Mouse (Mus musculus): ENCODE results near the gene Esd. TPM values are rescaled to one million over a fixed set of nuclear protein-coding genes. Genes with fewer than 3 reads are reported as not detected.

Gene Esd
- polyA plus RNA-seq (2016; fragmentation: Nextera tagmentation; extraction: Ambion mirVana): 281 and 290 TPM in 2 replicates

DNA sequence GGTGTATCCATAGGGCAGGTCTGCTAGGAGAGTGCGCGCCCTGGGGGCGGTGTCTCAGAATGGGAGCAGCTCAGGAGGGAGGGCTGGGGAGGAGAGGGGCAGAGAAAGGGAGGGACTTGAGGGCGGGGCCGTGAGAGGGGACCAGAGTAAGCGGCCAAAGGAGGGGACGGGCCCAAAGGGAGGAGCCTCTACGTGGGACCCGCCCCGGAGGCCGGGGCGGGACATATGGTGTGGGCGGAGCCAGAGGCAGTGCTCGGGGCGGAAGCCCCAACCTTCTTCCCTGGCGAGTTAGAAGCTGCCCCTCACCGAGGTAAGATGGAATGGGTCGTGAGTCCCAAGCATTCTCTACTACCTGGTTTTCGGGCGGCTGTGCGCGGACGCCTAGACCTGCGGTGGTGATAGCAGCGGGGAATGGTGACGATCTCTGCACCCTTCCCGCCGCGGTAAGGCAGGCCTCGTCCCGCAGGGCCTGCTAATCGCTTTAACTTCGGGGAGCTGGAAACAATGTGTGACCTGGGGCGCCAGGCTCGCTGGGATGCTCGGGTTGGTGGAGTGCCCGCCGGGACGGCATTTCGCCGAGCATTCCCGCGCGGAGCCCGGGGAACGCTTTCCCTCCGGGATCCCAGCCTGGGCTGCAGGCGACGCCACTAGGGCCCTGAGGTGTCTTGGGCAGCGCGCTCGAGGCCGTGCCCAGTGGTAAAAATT is at the start of gene Esd:
Esd (plus strand) TSS at position 219 of the 705 bp plus-strand sequence.
- H3K36me3 ChIP-seq: peaks cover 14% of the 10 kb centered on the region
- peaks cover 8% of the 10 kb centered on the region for H3K4me1 ChIP-seq
- peak within 1 kb of the TSS; percentile 82 for H3K9ac ChIP-seq
- no peaks in the 10 kb centered on the region for H3K9me3 ChIP-seq (replicated peaks)
- peak; percentile 99 for ATAC-seq (ENCODE audit: low FRiP score)
- no peaks in the 10 kb centered on the region for H3K27me3 ChIP-seq
- peak within 1 kb of the TSS; percentile 77 for H3K4me3 ChIP-seq
- WGBS: under 1% methylated on average over 53 of the region's 53 CpGs
- H3K27ac ChIP-seq: peak within 1 kb of the TSS; percentile 72
- peak within 1 kb of the TSS; percentile 60 for H3K4me2 ChIP-seq (replicated peaks)

DNA sequence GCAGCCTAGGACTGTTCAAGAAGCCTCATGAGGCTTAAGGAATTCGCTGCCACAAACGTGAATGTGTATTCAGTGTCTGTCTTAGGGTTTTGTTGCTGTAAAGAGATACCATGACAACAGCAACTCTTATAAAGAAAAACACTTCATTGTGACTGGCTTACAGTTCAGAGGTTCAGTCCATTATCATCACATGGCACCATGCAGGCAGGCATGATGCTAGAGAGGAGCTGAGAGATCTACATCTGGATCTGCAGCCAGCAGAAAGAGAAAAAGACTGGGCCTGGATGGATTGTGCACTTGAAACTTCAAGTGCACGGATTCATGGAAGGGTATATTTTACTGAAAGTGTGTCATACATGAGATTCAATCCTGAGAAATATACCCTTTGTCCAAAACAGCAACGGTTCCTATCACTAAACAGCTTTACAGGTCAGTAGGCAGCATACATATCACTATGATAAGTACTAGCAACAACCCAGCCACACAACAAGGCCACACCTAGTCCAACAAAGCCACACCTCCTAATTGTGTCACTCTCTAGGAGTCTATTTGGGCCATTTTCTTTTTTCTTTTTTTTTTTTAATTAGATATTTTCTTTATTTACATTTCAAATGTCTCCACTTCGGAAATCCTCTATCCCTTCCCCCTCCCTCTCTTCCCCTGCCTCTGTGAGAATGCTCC is 47.7 kb upstream of the Esd start:
- Histone ChIP-seq H3K27ac (no peak overlapping the region), H3K9ac (no peak overlapping the region), H3K4me3 (no peak overlapping the region), H3K27me3 (no peaks in the 10 kb centered on the region), H3K36me3 (no peaks in the 10 kb centered on the region), H3K9me3 (replicated peaks) (no peaks in the 10 kb centered on the region), H3K4me2 (replicated peaks) (no peak overlapping the region), H3K4me1 (no peaks in the 10 kb centered on the region)
- 74% methylated on average over 5 of the region's 5 CpGs for WGBS
- no peak for ATAC-seq (ENCODE audit: low FRiP score)

DNA sequence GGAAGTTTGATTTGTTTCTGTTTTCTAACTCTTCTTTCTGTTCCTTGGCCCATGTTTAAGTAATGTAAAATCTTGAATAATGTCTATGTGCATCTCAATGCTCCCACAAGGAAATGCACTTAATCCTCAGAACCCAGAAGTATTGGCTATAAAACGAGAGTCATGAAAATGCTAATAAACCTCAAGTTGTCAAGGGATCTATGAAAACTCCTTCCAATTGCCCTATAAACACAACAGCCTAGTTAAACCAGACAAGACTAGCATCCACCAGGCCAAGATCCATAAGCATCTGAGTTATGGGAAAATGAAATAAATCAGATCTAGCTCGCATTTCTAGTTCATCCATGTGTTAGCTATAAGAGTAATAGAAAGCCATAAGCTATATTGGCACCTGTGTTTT is 40.1 kb upstream of the Esd start:
- Histone ChIP-seq H3K36me3 (no peaks in the 10 kb centered on the region), H3K4me1 (no peaks in the 10 kb centered on the region), H3K4me2 (replicated peaks) (no peak overlapping the region), H3K27me3 (no peaks in the 10 kb centered on the region), H3K27ac (no peak overlapping the region), H3K9ac (no peak overlapping the region), H3K4me3 (no peak overlapping the region), H3K9me3 (replicated peaks) (no peaks in the 10 kb centered on the region)
- WGBS: 95% methylated on average over 2 of the region's 2 CpGs
- no peak for ATAC-seq (ENCODE audit: low FRiP score)

DNA sequence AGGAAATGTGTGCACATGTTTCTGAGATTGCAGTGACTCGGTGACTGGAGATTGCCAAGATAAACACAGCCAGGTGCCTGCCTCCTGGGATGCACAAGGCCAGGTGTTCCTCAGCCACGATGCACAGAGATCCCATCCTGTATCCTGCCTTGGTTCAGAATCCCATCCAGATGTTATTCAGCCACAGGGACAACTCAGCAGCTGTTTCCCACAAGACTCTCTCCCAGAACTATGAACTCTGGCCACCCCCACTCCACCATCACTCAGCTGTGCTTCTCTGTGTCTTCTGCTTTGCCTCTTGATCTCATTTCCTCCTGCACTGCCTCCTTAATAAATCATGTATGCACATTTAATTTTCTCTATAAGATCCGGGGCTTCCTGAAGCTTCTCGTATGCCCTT is 35.3 kb upstream of the Esd start:
- Histone ChIP-seq H3K27me3 (no peaks in the 10 kb centered on the region), H3K27ac (no peak overlapping the region), H3K4me3 (no peak overlapping the region), H3K4me2 (replicated peaks) (no peak overlapping the region), H3K4me1 (no peaks in the 10 kb centered on the region; the same call in 1 of the 2 replicates), H3K9me3 (replicated peaks) (no peaks in the 10 kb centered on the region), H3K9ac (no peak overlapping the region), H3K36me3 (no peaks in the 10 kb centered on the region)
- ATAC-seq (ENCODE audit: low FRiP score): no peak
- WGBS: 56% methylated on average over 4 of the region's 4 CpGs

DNA sequence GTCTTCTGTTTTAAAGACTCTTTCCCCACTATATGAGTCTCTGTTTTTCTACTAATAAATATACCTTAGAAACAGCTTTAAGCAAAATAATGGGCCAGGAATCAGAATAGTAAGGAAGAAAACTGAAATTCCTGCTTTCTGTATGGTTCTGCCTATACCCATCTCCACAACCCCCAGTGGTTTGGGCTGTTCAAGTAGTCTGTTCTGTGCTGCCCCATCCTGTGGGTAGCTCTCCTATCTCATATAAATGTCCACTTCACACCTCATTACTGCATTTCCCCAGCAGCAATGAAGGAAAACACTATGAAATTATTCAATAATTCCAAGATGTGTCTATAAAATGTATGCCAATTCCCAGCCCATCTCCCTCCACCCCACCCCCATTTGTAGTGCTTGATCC is 34.7 kb upstream of the Esd start:
- no peak overlapping the region for H3K27ac ChIP-seq
- H3K4me1 ChIP-seq: no peaks in the 10 kb centered on the region; the same call in 1 of the 2 replicates
- H3K27me3 ChIP-seq: no peaks in the 10 kb centered on the region
- H3K4me3 ChIP-seq: no peak overlapping the region
- H3K9ac ChIP-seq: no peak overlapping the region
- H3K36me3 ChIP-seq: no peaks in the 10 kb centered on the region
- no peak for ATAC-seq (ENCODE audit: low FRiP score)
- H3K4me2 ChIP-seq (replicated peaks): no peak overlapping the region
- no peaks in the 10 kb centered on the region for H3K9me3 ChIP-seq (replicated peaks)

DNA sequence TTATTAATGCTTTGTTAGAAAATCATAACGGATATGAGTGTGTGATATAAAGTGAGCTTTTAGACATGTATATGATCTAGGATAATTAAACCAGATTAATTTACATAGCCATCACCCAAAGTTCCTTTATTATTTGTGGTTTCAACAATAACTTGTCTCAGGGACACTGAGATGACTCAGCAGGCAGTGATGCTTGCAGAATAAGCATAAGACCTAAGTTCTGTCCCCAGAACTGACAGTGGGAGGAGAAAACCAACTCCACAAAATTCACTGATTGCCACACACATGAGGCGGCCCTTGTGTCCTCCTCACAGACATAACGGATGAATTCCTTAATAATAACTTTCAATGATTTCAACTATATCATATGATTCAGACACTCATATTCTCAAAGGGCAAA is 32.9 kb upstream of the Esd start:
- ATAC-seq (ENCODE audit: low FRiP score): no peak
- Histone ChIP-seq H3K27me3 (no peaks in the 10 kb centered on the region), H3K4me3 (no peak overlapping the region), H3K9ac (no peak overlapping the region), H3K4me2 (replicated peaks) (no peak overlapping the region), H3K4me1 (peaks cover 2% of the 10 kb centered on the region; the same call in 1 of the 2 replicates), H3K27ac (no peak overlapping the region), H3K9me3 (replicated peaks) (no peaks in the 10 kb centered on the region), H3K36me3 (no peaks in the 10 kb centered on the region)
- 95% methylated on average over 3 of the region's 3 CpGs for WGBS

DNA sequence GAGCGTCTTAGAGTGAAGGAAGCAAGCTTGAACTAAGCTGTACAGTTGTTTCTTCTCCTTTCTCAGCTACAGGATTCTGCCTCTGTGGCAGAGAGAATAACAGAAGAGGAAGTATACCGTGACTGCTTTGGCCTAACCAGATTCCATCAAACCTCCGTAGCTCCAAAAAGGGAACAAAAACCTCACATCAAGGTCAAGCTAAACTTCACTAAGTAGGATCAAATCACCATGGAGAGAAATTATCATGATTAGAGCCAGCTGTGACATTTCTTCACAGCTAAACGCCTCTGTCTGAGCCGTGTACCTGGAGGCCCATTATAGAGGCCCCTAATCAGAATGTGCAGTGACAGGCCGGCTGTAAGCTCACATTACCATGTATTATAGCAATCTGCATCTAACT is 28.2 kb upstream of the Esd start:
- H3K27me3 ChIP-seq: no peaks in the 10 kb centered on the region
- H3K9ac ChIP-seq: no peak overlapping the region
- no peak overlapping the region for H3K4me3 ChIP-seq
- H3K9me3 ChIP-seq (replicated peaks): no peaks in the 10 kb centered on the region
- H3K4me1 ChIP-seq: peaks cover 2% of the 10 kb centered on the region; the same call in 1 of the 2 replicates
- 59% methylated on average over 6 of the region's 6 CpGs for WGBS
- H3K27ac ChIP-seq: no peak overlapping the region
- H3K36me3 ChIP-seq: no peaks in the 10 kb centered on the region
- no peak for ATAC-seq (ENCODE audit: low FRiP score)
- no peak overlapping the region for H3K4me2 ChIP-seq (replicated peaks)

DNA sequence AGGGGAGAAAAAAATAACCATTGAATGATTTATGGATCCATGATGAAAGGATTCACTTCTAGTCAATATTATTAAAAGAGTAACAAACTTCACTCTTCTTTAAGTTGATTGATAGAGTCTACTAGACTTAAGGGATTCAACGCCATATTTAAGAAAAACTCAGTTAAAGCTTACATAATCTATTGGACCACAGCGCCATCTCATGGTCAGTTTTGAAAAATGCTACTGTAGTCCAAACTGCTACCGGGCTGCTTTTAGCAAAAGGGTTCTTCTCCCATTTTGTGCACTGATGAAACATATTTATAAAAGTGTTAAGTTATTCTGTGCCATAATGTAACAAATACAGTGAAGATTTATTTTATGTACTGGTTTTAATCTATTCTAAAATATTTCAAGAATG is 23.0 kb upstream of the Esd start:
- Histone ChIP-seq H3K4me1 (no peaks in the 10 kb centered on the region), H3K36me3 (no peaks in the 10 kb centered on the region), H3K9me3 (replicated peaks) (no peaks in the 10 kb centered on the region), H3K9ac (no peak overlapping the region), H3K4me3 (no peak overlapping the region), H3K27ac (no peak overlapping the region), H3K27me3 (no peaks in the 10 kb centered on the region), H3K4me2 (replicated peaks) (no peak overlapping the region)
- ATAC-seq (ENCODE audit: low FRiP score): no peak
- WGBS: 33% methylated on average over 3 of the region's 3 CpGs

DNA sequence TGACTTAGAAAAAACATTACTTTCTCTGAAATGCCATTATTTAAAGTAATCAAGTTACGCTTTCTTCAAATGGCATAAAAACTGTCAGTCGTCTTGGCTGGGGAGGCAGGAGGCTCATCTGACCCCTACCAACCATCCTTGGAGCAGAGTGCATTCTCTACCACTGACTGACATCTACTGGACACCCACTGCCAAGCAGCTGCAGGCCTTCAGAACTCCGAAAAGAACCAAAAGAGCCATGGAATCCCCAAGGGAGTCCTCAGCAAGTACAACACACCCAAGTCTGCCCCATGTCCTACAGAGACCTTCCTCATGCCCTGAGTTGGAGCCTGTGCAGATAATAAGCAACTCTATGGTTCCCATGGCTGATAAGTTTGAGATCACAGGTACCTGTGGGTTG is 8.6 kb upstream of the Esd start:
- no peak overlapping the region for H3K9ac ChIP-seq
- ATAC-seq (ENCODE audit: low FRiP score): no peak
- no peak overlapping the region for H3K4me2 ChIP-seq (replicated peaks)
- H3K27ac ChIP-seq: no peak overlapping the region
- H3K9me3 ChIP-seq (replicated peaks): no peaks in the 10 kb centered on the region
- no peaks in the 10 kb centered on the region for H3K4me1 ChIP-seq
- no peaks in the 10 kb centered on the region for H3K27me3 ChIP-seq
- H3K4me3 ChIP-seq: no peak overlapping the region
- no peaks in the 10 kb centered on the region for H3K36me3 ChIP-seq
- 80% methylated on average over 3 of the region's 3 CpGs for WGBS

DNA sequence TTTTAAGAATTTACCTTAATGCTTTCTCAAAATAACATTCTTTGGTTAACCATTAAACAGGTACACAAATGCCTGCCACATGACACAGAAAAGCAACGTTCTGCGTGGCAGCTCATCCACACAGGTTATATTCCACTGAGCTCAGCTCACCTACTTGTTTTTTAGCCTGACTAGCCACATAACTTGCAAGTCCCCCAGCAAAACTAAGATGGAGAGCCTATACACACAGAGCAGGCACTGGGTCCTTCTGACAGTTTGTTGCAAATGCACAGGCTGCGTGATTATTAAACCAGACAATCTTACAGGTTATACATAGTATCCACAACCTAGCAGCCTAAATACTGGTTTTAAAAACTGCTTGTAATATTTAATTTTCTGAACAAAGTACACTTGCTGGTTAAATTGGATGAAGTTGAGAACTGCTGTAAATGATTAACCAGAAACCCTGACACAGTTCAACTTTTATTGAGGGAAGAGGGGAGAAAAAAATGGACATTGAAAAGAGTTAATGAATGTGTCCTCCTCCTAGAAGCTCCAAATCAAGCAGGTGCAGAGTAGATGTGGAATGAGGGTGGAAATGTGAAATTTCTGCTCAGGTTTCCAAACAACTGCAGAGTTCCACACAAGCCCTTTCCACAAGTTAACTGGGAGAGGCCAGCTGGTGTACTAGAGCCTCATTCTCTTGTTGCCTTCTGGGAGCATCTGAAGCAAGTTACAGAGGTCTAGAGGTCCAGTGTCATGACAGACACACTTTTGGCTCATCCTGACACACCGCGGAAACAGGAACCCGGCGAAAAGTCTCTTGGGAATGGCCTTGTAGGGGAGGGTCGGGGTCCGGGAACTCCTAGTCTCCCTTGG is 647 bp upstream of the Esd start:
- Histone ChIP-seq H3K4me3 (peak overlapping the region; percentile 77), H3K36me3 (peaks cover 6% of the 10 kb centered on the region; the same call in 1 of the 2 replicates), H3K4me1 (peaks cover 8% of the 10 kb centered on the region), H3K27ac (peak overlapping the region; percentile 72; the same call in 1 of the 2 replicates), H3K4me2 (replicated peaks) (peak overlapping the region; percentile 60), H3K27me3 (no peaks in the 10 kb centered on the region), H3K9me3 (replicated peaks) (no peaks in the 10 kb centered on the region), H3K9ac (no peak overlapping the region)
- WGBS: 27% methylated on average over 9 of the region's 9 CpGs
- ATAC-seq (ENCODE audit: low FRiP score): no peak

DNA sequence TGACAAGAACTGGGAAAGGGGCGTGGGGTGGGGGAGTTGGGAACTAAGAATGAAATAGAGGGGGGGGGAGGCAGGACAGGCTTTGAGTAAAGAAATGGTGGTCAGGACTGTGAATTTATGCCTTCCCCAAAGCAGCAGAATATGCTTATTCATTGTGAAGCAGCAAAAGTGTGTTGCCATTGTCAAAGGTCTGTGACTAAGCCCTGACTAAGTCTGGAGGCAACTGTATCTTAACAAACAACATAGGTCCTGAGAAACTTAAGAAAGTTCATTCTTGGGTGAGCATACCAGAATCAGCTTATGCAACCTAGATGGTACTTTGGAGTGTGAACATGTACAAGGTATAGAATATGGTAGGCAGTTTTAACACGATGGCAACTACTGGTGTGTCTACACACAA is 1.3 kb downstream of the Esd start:
- Histone ChIP-seq H3K36me3 (peaks cover 18% of the 10 kb centered on the region), H3K27me3 (no peaks in the 10 kb centered on the region), H3K4me2 (replicated peaks) (peak overlapping the region; percentile 60), H3K9me3 (replicated peaks) (no peaks in the 10 kb centered on the region), H3K9ac (0 out of 2 replicates have a peak overlapping the region, but pooled peaks have one; percentile 27), H3K4me3 (peak overlapping the region; percentile 77; the same call in 1 of the 2 replicates), H3K27ac (no peak overlapping the region), H3K4me1 (peaks cover 8% of the 10 kb centered on the region)
- 65% methylated on average over 2 of the region's 2 CpGs for WGBS
- no peak for ATAC-seq (ENCODE audit: low FRiP score)

DNA sequence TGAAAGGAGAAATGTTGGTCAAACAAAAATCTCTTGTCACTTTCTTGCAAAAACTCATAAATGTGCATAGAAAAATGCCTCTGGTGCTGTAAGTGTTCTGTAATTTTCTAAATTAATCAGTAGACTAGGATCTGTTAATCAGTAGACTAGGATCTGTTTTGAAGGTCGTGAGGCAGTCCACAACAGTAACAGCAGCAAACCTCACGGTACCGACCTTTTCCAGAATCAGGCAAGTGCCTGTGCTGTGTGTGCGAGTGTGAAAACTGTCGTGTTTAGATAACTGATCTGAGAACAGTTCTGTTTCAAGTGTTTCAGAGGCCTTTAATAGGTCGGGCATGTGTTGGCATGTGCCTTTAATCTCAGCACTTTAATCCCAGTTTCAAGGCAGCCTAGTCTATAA is 3.4 kb downstream of the Esd start:
- peaks cover 36% of the 10 kb centered on the region for H3K36me3 ChIP-seq
- ATAC-seq (ENCODE audit: low FRiP score): no peak
- H3K27ac ChIP-seq: no peak overlapping the region
- no peaks in the 10 kb centered on the region for H3K27me3 ChIP-seq
- WGBS: 90% methylated on average over 6 of the region's 6 CpGs
- no peak overlapping the region for H3K4me2 ChIP-seq (replicated peaks)
- H3K9me3 ChIP-seq (replicated peaks): no peaks in the 10 kb centered on the region
- no peak overlapping the region for H3K9ac ChIP-seq
- H3K4me1 ChIP-seq: peaks cover 8% of the 10 kb centered on the region
- no peak overlapping the region for H3K4me3 ChIP-seq
